Mouse (Mus musculus): ENCODE data around the gene Mpp4. TPM values are rescaled to one million over a fixed set of nuclear protein-coding genes. Genes with fewer than 3 reads are reported as not detected.

Mpp4 gene
- total RNA-seq, 2 experiments from 2014 or later, result 1.9 TPM

Other genes starting within 250 kb of the Mpp4 start
- gene Trak2, start 190.0 kb downstream of the Mpp4 start, total RNA-seq (2021), result 100 to 1,000 TPM; 167 to 173 TPM
- gene Stradb, start 189.9 kb downstream of the Mpp4 start, total RNA-seq (2021), result 10 to 100 TPM; 39.3 to 41.1 TPM
- gene C2cd6, start 68.5 kb downstream of the Mpp4 start, total RNA-seq (2021), result not detected
- 10 to 100 TPM; 28.0 to 28.6 TPM for gene Tmem237, start 43.0 kb downstream of the Mpp4 start, total RNA-seq (2021)
- 10 to 100 TPM; 47.9 to 55.4 TPM for gene Als2, start 73.8 kb upstream of the Mpp4 start, total RNA-seq (2021)
- gene Cdk15, start 93.5 kb upstream of the Mpp4 start, total RNA-seq (2021), result under 1 TPM in 1 of 2 experiments, not detected in 1; 0.91 TPM

All from layer of hippocampus, postnatal 36 days (tissue).